Mouse (Mus musculus): ENCODE measurements around the gene Defb42. TPM values are rescaled to one million over a fixed set of nuclear protein-coding genes. Genes with fewer than 3 reads are reported as not detected.

The Defb42 gene
- 0.27 and 0.46 TPM in 2 replicates for polyA plus RNA-seq (2012; rRNA removed)

GRCm38 (mm10) chr14:63046691-63047090 is at the start of gene Defb42:
TSS of gene Defb42 (plus strand) at chr14:63046991.
- no peaks in the 10 kb centered on the region for H3K27me3 ChIP-seq (ENCODE audit: control insufficient read depth, insufficient read depth, low read length)
- H3K27ac ChIP-seq (ENCODE audit: insufficient read depth, low read length): no peak within 1 kb of the TSS
- H3K4me1 ChIP-seq (ENCODE audit: control insufficient read depth, insufficient read depth, insufficient read length): no peaks in the 10 kb centered on the region
- 69% methylated on average over 3 of the region's 3 CpGs for WGBS
- no peaks in the 10 kb centered on the region for H3K36me3 ChIP-seq (ENCODE audit: control insufficient read depth, insufficient read depth, low read length)
- TF ChIP-seq CTCF (IDR thresholded peaks at IDR 0.05; ENCODE audit: extremely low read depth, insufficient read depth, insufficient read length, insufficient replicate concordance): no peak
- no peak for TF ChIP-seq POLR2A (IDR thresholded peaks at IDR 0.05; ENCODE audit: low read depth, low read length)
- DNase-seq (ENCODE audit: low read depth in 1 of 2, low spot score in 2 of 2): no peak
- H3K4me3 ChIP-seq (ENCODE audit: extremely low read depth, insufficient read depth, insufficient read length): no peak within 1 kb of the TSS

GRCm38 (mm10) chr14:62997777-62998176 is 49.0 kb upstream of the Defb42 start, which contains the start of gene Defb47:
TSS of gene Defb47 (plus strand) at chr14:62998077.
- no peaks in the 10 kb centered on the region for H3K4me1 ChIP-seq (ENCODE audit: control insufficient read depth, insufficient read depth, insufficient read length)
- H3K36me3 ChIP-seq (ENCODE audit: control insufficient read depth, insufficient read depth, low read length): no peaks in the 10 kb centered on the region
- no peak within 1 kb of the TSS for H3K4me3 ChIP-seq (ENCODE audit: extremely low read depth, insufficient read depth, insufficient read length)
- no peak within 1 kb of the TSS for H3K27ac ChIP-seq (ENCODE audit: insufficient read depth, low read length)
- WGBS: 30% methylated on average over 8 of the region's 8 CpGs
- TF ChIP-seq POLR2A (IDR thresholded peaks at IDR 0.05; ENCODE audit: low read depth, low read length) (no peak), CTCF (IDR thresholded peaks at IDR 0.05; ENCODE audit: extremely low read depth, insufficient read depth, insufficient read length, insufficient replicate concordance) (no peak)
- no peak for DNase-seq (ENCODE audit: low read depth in 1 of 2, low spot score in 2 of 2)
- no peaks in the 10 kb centered on the region for H3K27me3 ChIP-seq (ENCODE audit: control insufficient read depth, insufficient read depth, low read length)

- no peak overlapping the region for H3K27ac ChIP-seq (ENCODE audit: insufficient read depth, low read length)
- WGBS: 19% methylated on average over 4 of the region's 4 CpGs
- H3K4me1 ChIP-seq (ENCODE audit: control insufficient read depth, insufficient read depth, insufficient read length): no peaks in the 10 kb centered on the region
- TF ChIP-seq CTCF (IDR thresholded peaks at IDR 0.05; ENCODE audit: extremely low read depth, insufficient read depth, insufficient read length, insufficient replicate concordance) (no peak), POLR2A (IDR thresholded peaks at IDR 0.05; ENCODE audit: low read depth, low read length) (no peak)
- H3K27me3 ChIP-seq (ENCODE audit: control insufficient read depth, insufficient read depth, low read length): no peaks in the 10 kb centered on the region
- no peak overlapping the region for H3K4me3 ChIP-seq (ENCODE audit: extremely low read depth, insufficient read depth, insufficient read length)
- DNase-seq (ENCODE audit: low read depth in 1 of 2, low spot score in 2 of 2): no peak
- H3K36me3 ChIP-seq (ENCODE audit: control insufficient read depth, insufficient read depth, low read length): no peaks in the 10 kb centered on the region
Measured at GRCm38 (mm10) chr14:62998977-62999376, 47.8 kb upstream of the Defb42 start.

GRCm38 (mm10) chr14:63002588-63002987 is 44.2 kb upstream of the Defb42 start:
- H3K36me3 ChIP-seq (ENCODE audit: control insufficient read depth, insufficient read depth, low read length): no peaks in the 10 kb centered on the region
- TF ChIP-seq POLR2A (IDR thresholded peaks at IDR 0.05; ENCODE audit: low read depth, low read length) (no peak), CTCF (IDR thresholded peaks at IDR 0.05; ENCODE audit: extremely low read depth, insufficient read depth, insufficient read length, insufficient replicate concordance) (no peak)
- no peak for DNase-seq (ENCODE audit: low read depth in 1 of 2, low spot score in 2 of 2)
- H3K27ac ChIP-seq (ENCODE audit: insufficient read depth, low read length): no peak overlapping the region
- no peaks in the 10 kb centered on the region for H3K27me3 ChIP-seq (ENCODE audit: control insufficient read depth, insufficient read depth, low read length)
- WGBS: 41% methylated on average over 2 of the region's 2 CpGs
- H3K4me3 ChIP-seq (ENCODE audit: extremely low read depth, insufficient read depth, insufficient read length): no peak overlapping the region
- H3K4me1 ChIP-seq (ENCODE audit: control insufficient read depth, insufficient read depth, insufficient read length): no peaks in the 10 kb centered on the region

GRCm38 (mm10) chr14:63011471-63011870 is 35.3 kb upstream of the Defb42 start, which contains the start of gene Defb43:
TSS of gene Defb43 (plus strand) at chr14:63011771.
- no peaks in the 10 kb centered on the region for H3K4me1 ChIP-seq (ENCODE audit: control insufficient read depth, insufficient read depth, insufficient read length)
- no peak for TF ChIP-seq CTCF (IDR thresholded peaks at IDR 0.05; ENCODE audit: extremely low read depth, insufficient read depth, insufficient read length, insufficient replicate concordance)
- TF ChIP-seq POLR2A (IDR thresholded peaks at IDR 0.05; ENCODE audit: low read depth, low read length): no peak
- H3K36me3 ChIP-seq (ENCODE audit: control insufficient read depth, insufficient read depth, low read length): no peaks in the 10 kb centered on the region
- no peak within 1 kb of the TSS for H3K27ac ChIP-seq (ENCODE audit: insufficient read depth, low read length)
- 93% methylated on average over 5 of the region's 5 CpGs for WGBS
- no peaks in the 10 kb centered on the region for H3K27me3 ChIP-seq (ENCODE audit: control insufficient read depth, insufficient read depth, low read length)
- no peak within 1 kb of the TSS for H3K4me3 ChIP-seq (ENCODE audit: extremely low read depth, insufficient read depth, insufficient read length)
- DNase-seq (ENCODE audit: low read depth in 1 of 2, low spot score in 2 of 2): no peak

GRCm38 (mm10) chr14:63013082-63013481 is 33.7 kb upstream of the Defb42 start:
- DNase-seq (ENCODE audit: low read depth in 1 of 2, low spot score in 2 of 2): no peak
- H3K27me3 ChIP-seq (ENCODE audit: control insufficient read depth, insufficient read depth, low read length): no peaks in the 10 kb centered on the region
- no peaks in the 10 kb centered on the region for H3K36me3 ChIP-seq (ENCODE audit: control insufficient read depth, insufficient read depth, low read length)
- 69% methylated on average over 4 of the region's 4 CpGs for WGBS
- no peak overlapping the region for H3K27ac ChIP-seq (ENCODE audit: insufficient read depth, low read length)
- H3K4me3 ChIP-seq (ENCODE audit: extremely low read depth, insufficient read depth, insufficient read length): no peak overlapping the region
- TF ChIP-seq CTCF (IDR thresholded peaks at IDR 0.05; ENCODE audit: extremely low read depth, insufficient read depth, insufficient read length, insufficient replicate concordance) (no peak), POLR2A (IDR thresholded peaks at IDR 0.05; ENCODE audit: low read depth, low read length) (no peak)
- no peaks in the 10 kb centered on the region for H3K4me1 ChIP-seq (ENCODE audit: control insufficient read depth, insufficient read depth, insufficient read length)

GRCm38 (mm10) chr14:63014667-63015066 is 32.1 kb upstream of the Defb42 start:
- no peak for TF ChIP-seq CTCF (IDR thresholded peaks at IDR 0.05; ENCODE audit: extremely low read depth, insufficient read depth, insufficient read length, insufficient replicate concordance)
- TF ChIP-seq POLR2A (IDR thresholded peaks at IDR 0.05; ENCODE audit: low read depth, low read length): no peak
- WGBS: 82% methylated on average over 4 of the region's 4 CpGs
- no peaks in the 10 kb centered on the region for H3K4me1 ChIP-seq (ENCODE audit: control insufficient read depth, insufficient read depth, insufficient read length)
- DNase-seq (ENCODE audit: low read depth in 1 of 2, low spot score in 2 of 2): no peak
- no peak overlapping the region for H3K27ac ChIP-seq (ENCODE audit: insufficient read depth, low read length)
- no peaks in the 10 kb centered on the region for H3K27me3 ChIP-seq (ENCODE audit: control insufficient read depth, insufficient read depth, low read length)
- H3K4me3 ChIP-seq (ENCODE audit: extremely low read depth, insufficient read depth, insufficient read length): no peak overlapping the region
- no peaks in the 10 kb centered on the region for H3K36me3 ChIP-seq (ENCODE audit: control insufficient read depth, insufficient read depth, low read length)

Data from spleen, adult 2 months (tissue).